ENCODE assay signal across 8 mouse cellular contexts in the genomic region with DNA sequence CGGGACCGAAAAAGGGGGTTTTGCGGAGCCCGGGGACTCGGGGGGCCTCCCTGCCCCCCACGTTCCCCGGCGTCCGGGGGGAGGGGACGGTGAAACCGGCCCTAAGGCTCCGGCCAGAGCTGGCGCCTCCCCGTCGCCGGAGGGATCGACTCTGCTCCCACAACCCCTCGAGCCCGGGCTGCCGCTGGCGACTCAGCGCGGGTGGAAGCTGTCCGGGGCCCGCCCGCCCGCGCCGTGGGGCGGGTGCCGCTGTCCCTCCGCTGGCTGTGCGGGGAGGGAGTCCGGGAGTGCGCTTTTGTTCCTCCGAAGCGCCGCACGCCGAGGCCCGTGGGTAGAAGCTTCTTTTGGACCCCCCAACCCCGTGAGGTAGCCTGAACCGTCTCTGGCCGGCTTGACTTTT. TPM values are rescaled to one million over a fixed set of nuclear protein-coding genes. Genes with fewer than 3 reads are reported as not detected.
DNase-seq lines count a peak whose midpoint lies in the region; ATAC-seq and TF ChIP-seq lines count a peak whose summit lies in the region.

No protein-coding gene starts in this region.

- ATAC-seq in forebrain, embryonic 13.5 days: 0 out of 2 replicates have a peak, but pooled peaks have one; percentile 16
- ATAC-seq in midbrain, embryonic 11.5 days (ENCODE audit: low FRiP score): peak; percentile 63; the same call in 1 of the 2 replicates

- H3K36me3 ChIP-seq in kidney, adult 2 months (ENCODE audit: control insufficient read depth, insufficient read depth, low read length): peaks cover 2% of the 10 kb centered on the region
- H3K36me3 ChIP-seq in forebrain, embryonic 13.5 days (ENCODE audit: poor library complexity, severe bottlenecking): peaks cover 28% of the 10 kb centered on the region
- peaks cover 14% of the 10 kb centered on the region for H3K36me3 ChIP-seq in midbrain, embryonic 11.5 days (ENCODE audit: control insufficient read depth, insufficient read depth, low read length)

- intact Hi-C loops in left cerebral cortex, postnatal 25 days (cut with DNase I): loop anchor here (5.0 kb wide), 1 partner anchor 84 kb away; no protein-coding TSS in a partner anchor

- no peaks in the 10 kb centered on the region for H3K9me3 ChIP-seq in forebrain, embryonic 13.5 days (replicated peaks)
- no peaks in the 10 kb centered on the region for H3K9me3 ChIP-seq in midbrain, embryonic 11.5 days (ENCODE audit: control insufficient read depth, low read length)

- H3K4me1 ChIP-seq in kidney, adult 2 months (ENCODE audit: control insufficient read depth, insufficient read depth, low read length): peaks cover 5% of the 10 kb centered on the region; the same call in 1 of the 2 replicates
- peaks cover 21% of the 10 kb centered on the region for H3K4me1 ChIP-seq in forebrain, embryonic 13.5 days
- peaks cover 12% of the 10 kb centered on the region for H3K4me1 ChIP-seq in midbrain, embryonic 11.5 days (ENCODE audit: control insufficient read depth, insufficient read depth, low read length)

- TF ChIP-seq POLR2A in kidney, adult 2 months (IDR thresholded peaks at IDR 0.05; ENCODE audit: low read depth, low read length): no peak

- under 1% methylated on average over 41 of the region's 44 CpGs for WGBS in kidney, adult 2 months
- under 1% methylated on average over 44 of the region's 44 CpGs for WGBS in forebrain, embryonic 13.5 days
- under 1% methylated on average over 43 of the region's 44 CpGs for WGBS in midbrain, embryonic 11.5 days

- no peak for TF ChIP-seq CTCF in kidney, adult 2 months (conservative IDR thresholded peaks at IDR 0.05; ENCODE audit: insufficient read depth, insufficient read length, low read depth, low read length)

- H3K9ac ChIP-seq in forebrain, embryonic 13.5 days: peak overlapping the region; percentile 94
- peak overlapping the region; percentile 95 for H3K9ac ChIP-seq in midbrain, embryonic 11.5 days (ENCODE audit: low read length)

- no peak overlapping the region for H3K27ac ChIP-seq in kidney, adult 2 months (ENCODE audit: insufficient read depth, low read depth, low read length)
- peak overlapping the region; percentile 58; the same call in 1 of the 2 replicates for H3K27ac ChIP-seq in forebrain, embryonic 13.5 days
- H3K27ac ChIP-seq in midbrain, embryonic 11.5 days (ENCODE audit: low read depth, low read length): no peak overlapping the region

- H3K4me2 ChIP-seq in forebrain, embryonic 13.5 days: peak overlapping the region; percentile 98
- peak overlapping the region; percentile 89 for H3K4me2 ChIP-seq in midbrain, embryonic 11.5 days

- peak overlapping the region; percentile 84 for H3K4me3 ChIP-seq in kidney, adult 2 months (ENCODE audit: insufficient read depth, low read depth, low read length)
- peak overlapping the region; percentile 100 for H3K4me3 ChIP-seq in forebrain, embryonic 13.5 days
- H3K4me3 ChIP-seq in midbrain, embryonic 11.5 days (ENCODE audit: low read depth, low read length): peak overlapping the region; percentile 100

- H3K27me3 ChIP-seq in kidney, adult 2 months (replicated peaks; ENCODE audit: control insufficient read depth, insufficient read depth, low read length): no peaks in the 10 kb centered on the region
- peaks cover 5% of the 10 kb centered on the region for H3K27me3 ChIP-seq in forebrain, embryonic 13.5 days
- H3K27me3 ChIP-seq in midbrain, embryonic 11.5 days (ENCODE audit: control insufficient read depth, insufficient read depth, low read length): no peaks in the 10 kb centered on the region

- DNase-seq in kidney, adult 2 months: peak; percentile 10
- DNase-seq in kidney, adult 11 months: no peak
- peak; percentile 21 for DNase-seq in R1 (ENCODE audit: low read depth, low spot score)
- DNase-seq in kidney, postnatal 10 days: peak; percentile 46
- no peak for DNase-seq in midbrain, embryonic 11.5 days (ENCODE audit: low spot score, missing footprints)
- peak; percentile 6 for DNase-seq in thymus, postnatal 0 days (ENCODE audit: low spot score)
- DNase-seq in left cerebral cortex, postnatal 25 days (ENCODE audit: low spot score in 2 of 2): no peak

RNA-seq across cellular contexts. Expression of gene Sfswap, which starts 0.7 kb away (rescaled TPM):
- 43.8 and 55.6 TPM in 2 replicates for polyA plus RNA-seq in kidney, adult 2 months (2012; rRNA removed)
- polyA plus RNA-seq in forebrain, embryonic 13.5 days (2015; fragmentation: Nextera tagmentation; extraction: Ambion mirVana): 53.5 and 54.5 TPM in 2 replicates
- 41.9 and 43.1 TPM in 2 replicates for polyA plus RNA-seq in midbrain, embryonic 11.5 days (2014; fragmentation: Nextera tagmentation; extraction: Ambion mirVana)
- 31.3 and 45.3 TPM in 2 replicates for polyA plus RNA-seq in thymus, postnatal 0 days (2015; fragmentation: Nextera tagmentation; extraction: Ambion mirVana)
- total RNA-seq in left cerebral cortex, postnatal 25 days (2021): 100 to 1,000 TPM in 1 of 2 experiments, 10 to 100 TPM in 1; 88.9 to 103 TPM

Comparison
In these comparisons a context has a peak if more than half of its experiments do, and no peak if none do; other contexts are left out.
1. DNase-seq: peak in kidney, adult 2 months (single experiment), R1 (single experiment), kidney, postnatal 10 days (single experiment) and thymus, postnatal 0 days (single experiment); none in kidney, adult 11 months (single experiment), midbrain, embryonic 11.5 days (single experiment) and left cerebral cortex, postnatal 25 days (0 of 2).
2. Peak in every context shown above with its lines, with median percentiles within 50 percentile points of each other: H3K4me3 ChIP-seq.